Mouse (Mus musculus): Measurements from ENCODE around the gene Arfrp1. TPM values are rescaled to one million over a fixed set of nuclear protein-coding genes. Genes with fewer than 3 reads are reported as not detected.

The Arfrp1 gene
- 10 to 100 TPM; 41.0 to 47.0 TPM for total RNA-seq (2021)

- DNase-seq (ENCODE audit: extremely low spot score in 1 of 2, low spot score in 1 of 2): peak; percentile 80 to 85
Measured at GRCm38 (mm10) chr2:181364860-181365596, at the start of gene Arfrp1, which contains the start of gene Zgpat. Arfrp1 (minus strand) TSS chr2:181365404. Zgpat (plus strand) TSS chr2:181364928.

DNA sequence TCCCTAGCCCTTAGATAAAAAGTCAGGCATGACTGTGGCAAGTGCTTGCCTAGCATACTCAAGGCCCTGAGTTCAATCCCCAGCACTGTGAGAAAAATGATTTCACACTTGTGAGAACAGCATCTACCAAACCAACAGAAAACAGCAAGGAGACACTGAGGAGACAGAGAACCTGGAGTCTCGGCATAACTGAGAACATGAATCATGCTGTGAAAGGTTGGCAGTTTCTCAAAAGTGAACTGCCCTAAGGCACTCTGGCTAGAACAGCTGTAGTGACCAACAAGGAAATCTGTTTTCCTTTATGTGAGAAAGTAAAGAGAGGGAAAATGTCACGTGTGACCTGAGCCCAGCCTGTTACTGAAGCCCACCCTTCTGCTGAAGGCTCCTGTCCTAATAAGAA lies 47.9 kb upstream of the Arfrp1 start:
- no peak for DNase-seq (ENCODE audit: extremely low spot score in 1 of 2, low spot score in 1 of 2)

- peak in 1 of 2 experiments; percentile 68 for DNase-seq (ENCODE audit: extremely low spot score in 1 of 2, low spot score in 1 of 2)
Measured at GRCm38 (mm10) chr2:181410760-181411473, 45.7 kb upstream of the Arfrp1 start.

DNA sequence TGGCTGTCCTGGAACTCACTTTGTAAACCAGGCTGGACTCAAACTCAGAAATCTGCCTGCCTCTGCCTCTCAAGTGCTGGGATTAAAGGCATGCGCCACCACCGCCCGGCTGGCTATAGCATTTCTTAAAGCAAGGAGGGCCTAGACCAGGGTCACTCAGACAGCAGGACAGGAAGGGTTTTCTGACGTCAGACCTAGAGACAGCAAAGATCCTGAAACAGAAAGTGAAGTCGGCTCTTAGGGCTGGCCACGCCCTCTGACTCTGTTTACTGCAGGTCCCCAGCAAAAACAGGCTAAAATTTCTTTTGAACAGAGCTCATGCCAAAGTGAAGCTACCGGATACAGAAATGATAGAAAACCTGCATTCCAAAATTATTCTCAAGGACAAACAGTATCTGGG lies 44.4 kb upstream of the Arfrp1 start:
- DNase-seq (ENCODE audit: extremely low spot score in 1 of 2, low spot score in 1 of 2): no peak

- DNase-seq (ENCODE audit: extremely low spot score in 1 of 2, low spot score in 1 of 2): no peak
Measured at GRCm38 (mm10) chr2:181403722-181404121, 38.5 kb upstream of the Arfrp1 start.

GRCm38 (mm10) chr2:181401497-181401896 lies 36.3 kb upstream of the Arfrp1 start:
- no peak for DNase-seq (ENCODE audit: extremely low spot score in 1 of 2, low spot score in 1 of 2)

DNA sequence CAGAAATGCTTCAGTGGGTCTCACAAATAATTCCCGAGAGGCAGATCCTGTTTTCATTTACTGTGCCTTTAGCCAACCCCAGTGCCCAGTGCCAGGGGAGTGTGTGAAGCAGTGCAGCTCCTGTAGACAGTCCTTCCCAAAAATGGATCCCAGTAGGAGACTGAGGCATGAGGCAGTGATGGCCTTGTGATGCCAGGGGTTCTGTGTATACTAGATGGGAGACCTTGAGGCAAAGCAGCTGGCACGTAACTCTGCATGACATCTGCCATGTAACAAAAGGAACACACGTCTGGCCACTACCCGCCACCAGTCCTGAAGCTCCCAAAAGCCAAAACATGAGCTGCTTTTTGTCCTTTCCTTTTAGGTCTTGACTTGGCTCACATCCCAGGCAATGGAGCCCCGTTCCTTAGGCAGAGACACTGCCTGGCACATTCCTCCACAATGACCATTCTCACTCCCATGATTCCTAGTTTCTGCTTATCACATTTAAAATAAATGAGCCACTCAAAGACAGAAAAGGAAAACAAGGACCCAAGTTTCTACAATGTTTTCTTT lies 32.1 kb upstream of the Arfrp1 start:
- DNase-seq (ENCODE audit: extremely low spot score in 1 of 2, low spot score in 1 of 2): no peak

DNA sequence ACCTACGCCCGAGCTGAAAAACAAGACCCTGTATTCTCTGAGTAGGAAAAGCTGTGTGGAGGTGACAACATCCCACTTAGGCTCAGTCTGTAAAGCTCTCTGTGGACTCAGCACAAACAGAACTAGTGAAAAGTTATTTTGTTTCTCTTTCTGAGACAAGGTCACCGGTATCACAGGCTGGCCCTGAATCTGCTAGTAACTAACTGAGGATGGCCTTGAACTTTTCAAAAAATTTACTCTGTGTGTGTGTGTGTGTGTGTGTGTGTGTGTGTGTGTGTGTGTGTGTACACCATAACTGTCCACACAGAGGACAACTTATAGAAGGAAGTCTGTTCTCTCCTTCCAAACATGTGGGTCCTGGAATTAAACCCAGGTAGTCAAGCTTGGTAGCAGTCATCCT lies 28.9 kb upstream of the Arfrp1 start:
- DNase-seq (ENCODE audit: extremely low spot score in 1 of 2, low spot score in 1 of 2): no peak

GRCm38 (mm10) chr2:181392600-181393213 lies 27.5 kb upstream of the Arfrp1 start:
- peak; percentile 81 to 96 for DNase-seq (ENCODE audit: extremely low spot score in 1 of 2, low spot score in 1 of 2)

GRCm38 (mm10) chr2:181391541-181391940 lies 26.3 kb upstream of the Arfrp1 start:
- no peak for DNase-seq (ENCODE audit: extremely low spot score in 1 of 2, low spot score in 1 of 2)

DNA sequence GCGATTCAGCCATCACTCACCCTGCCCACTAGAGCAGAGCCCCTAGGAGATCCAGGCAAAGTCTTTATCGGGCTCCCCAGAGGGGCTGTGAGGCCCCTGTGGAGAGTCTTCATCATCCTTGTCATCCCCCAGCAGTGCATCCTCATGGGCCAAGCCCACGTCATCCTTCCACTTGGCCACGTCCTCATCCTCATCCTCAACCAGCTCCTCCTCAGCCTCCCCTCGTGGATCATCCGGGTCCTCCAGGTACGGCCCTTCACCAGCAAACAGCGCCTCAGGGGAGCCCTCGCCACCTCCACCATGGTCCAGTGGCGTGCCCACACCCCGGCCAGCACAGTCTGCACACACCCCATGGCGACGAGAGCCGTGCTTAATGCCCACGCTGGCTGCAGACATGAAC lies 25.8 kb upstream of the Arfrp1 start:
- DNase-seq (ENCODE audit: extremely low spot score in 1 of 2, low spot score in 1 of 2): no peak

DNA sequence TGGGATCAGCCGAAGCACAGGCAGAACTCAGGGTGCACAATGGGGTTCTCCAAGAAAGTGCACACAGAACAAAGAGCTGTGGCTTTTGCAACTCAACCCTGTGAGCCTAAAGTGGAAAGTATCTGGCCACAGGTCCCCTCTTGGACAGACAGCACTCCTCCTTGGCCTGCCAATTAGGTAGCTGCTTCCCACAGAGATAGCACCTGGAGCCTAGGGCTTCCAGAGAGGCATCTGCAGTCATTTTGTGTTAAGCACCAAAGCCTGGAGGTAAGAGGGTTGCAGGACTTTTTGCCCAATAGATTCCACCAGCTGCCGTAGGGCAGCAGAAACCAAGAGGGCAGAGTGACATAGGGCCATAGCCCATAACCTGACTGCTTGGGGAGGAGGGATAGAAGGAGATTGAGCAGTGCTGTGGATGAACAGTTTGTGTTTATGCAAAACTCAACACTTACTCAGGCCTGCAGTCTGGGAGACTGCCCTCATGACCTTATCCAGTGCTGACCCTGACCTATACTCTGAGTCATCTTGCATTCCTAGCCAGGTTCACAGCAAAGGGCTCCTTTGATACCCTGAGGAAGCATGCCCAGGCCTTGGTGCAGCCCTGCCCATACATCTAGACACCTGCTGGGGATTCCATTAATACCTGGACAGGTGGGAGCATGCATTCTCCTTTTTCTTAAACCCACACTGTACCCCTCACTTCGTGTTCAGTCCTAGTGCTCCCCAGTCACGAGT lies 25.1 kb upstream of the Arfrp1 start:
- DNase-seq (ENCODE audit: extremely low spot score in 1 of 2, low spot score in 1 of 2): no peak

- no peak for DNase-seq (ENCODE audit: extremely low spot score in 1 of 2, low spot score in 1 of 2)
Measured at GRCm38 (mm10) chr2:181386663-181387210, 21.5 kb upstream of the Arfrp1 start.

- DNase-seq (ENCODE audit: extremely low spot score in 1 of 2, low spot score in 1 of 2): peak in 1 of 2 experiments; percentile 46
Measured at GRCm38 (mm10) chr2:181385885-181386284, 20.7 kb upstream of the Arfrp1 start.

GRCm38 (mm10) chr2:181384919-181385391 lies 19.8 kb upstream of the Arfrp1 start:
- peak in 1 of 2 experiments; percentile 30 for DNase-seq (ENCODE audit: extremely low spot score in 1 of 2, low spot score in 1 of 2)

GRCm38 (mm10) chr2:181384463-181384862 lies 19.3 kb upstream of the Arfrp1 start:
- no peak for DNase-seq (ENCODE audit: extremely low spot score in 1 of 2, low spot score in 1 of 2)

- no peak for DNase-seq (ENCODE audit: extremely low spot score in 1 of 2, low spot score in 1 of 2)
Measured at GRCm38 (mm10) chr2:181381631-181382306, 16.6 kb upstream of the Arfrp1 start.

DNA sequence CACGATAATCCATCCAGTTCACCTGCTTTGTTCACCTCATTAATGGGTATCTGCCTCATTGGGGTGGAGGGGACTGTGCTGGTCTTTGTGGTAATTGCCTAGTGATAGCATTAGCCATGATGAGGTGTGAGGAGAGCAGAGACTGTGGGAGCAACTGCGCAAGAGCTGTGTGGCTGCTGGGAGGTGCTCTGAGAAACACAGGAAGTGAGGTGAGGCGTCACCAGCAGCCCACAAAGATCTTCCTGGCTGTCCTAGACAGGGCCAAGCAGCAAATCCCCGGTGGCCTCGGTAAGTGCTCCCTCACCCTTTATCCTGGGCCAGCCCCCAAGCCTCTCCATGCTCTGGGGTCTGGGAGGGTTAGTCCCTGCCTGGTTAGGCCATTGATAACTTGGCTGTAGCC lies 15.9 kb upstream of the Arfrp1 start:
- DNase-seq (ENCODE audit: extremely low spot score in 1 of 2, low spot score in 1 of 2): no peak

GRCm38 (mm10) chr2:181380251-181380650 lies 15.0 kb upstream of the Arfrp1 start:
- no peak for DNase-seq (ENCODE audit: extremely low spot score in 1 of 2, low spot score in 1 of 2)
